Mouse (Mus musculus) CH12.LX (cell line): ENCODE results near the gene Cdh13. TPM values are rescaled to one million over a fixed set of nuclear protein-coding genes. Genes with fewer than 3 reads are reported as not detected.

Experiments used
- DNase-seq: peaks from one replicate; pipeline ENCODE4 v3.0.0-alpha.2; 2013; ENCODE audit errors: extremely low read depth
- H3K27ac ChIP-seq: 2 replicates; pipeline ENCODE4 v1.5.1; 2012; ENCODE audit warnings: low read depth, mild to moderate bottlenecking, control low read depth, moderate library complexity; ENCODE audit not compliant: insufficient read depth
- H3K27me3 ChIP-seq: replicated peaks from 2 replicates; pipeline ENCODE3; 2012; ENCODE audit warnings: inconsistent platforms
- H3K36me3 ChIP-seq, 2 experiments: replicated peaks in 1 of 2; 2 replicates each; pipeline versions ENCODE3 to v1.6.1; 2012; ENCODE audit warnings: inconsistent platforms in 1 of 2, low read length in 1 of 2, mild to moderate bottlenecking in 1 of 2, mixed read lengths in 1 of 2, moderate library complexity in 1 of 2; ENCODE audit not compliant: control insufficient read depth in 1 of 2, insufficient read depth in 1 of 2
- H3K4me1 ChIP-seq, 2 experiments: 2 replicates each; pipeline ENCODE4 v1.6.1; 2012; ENCODE audit warnings: inconsistent platforms in 1 of 2, moderate library complexity in 1 of 2; ENCODE audit not compliant: insufficient read depth in 2 of 2, control insufficient read depth in 1 of 2
- H3K4me2 ChIP-seq: 2 replicates; pipeline ENCODE4 v1.6.1; 2012; ENCODE audit warnings: low read depth, mild to moderate bottlenecking, control low read depth; ENCODE audit not compliant: poor library complexity, insufficient read depth, severe bottlenecking
- H3K4me3 ChIP-seq, 3 experiments: fragments of 150-350 bp in 1 of 3; sonication (generic) in 1 of 3; replicated peaks in 1 of 3; 2 replicates each; pipeline versions ENCODE3 to v1.5.1; 2011 to 2012; ENCODE audit warnings: low read depth in 2 of 3, low read length in 2 of 3, mild to moderate bottlenecking in 2 of 3, moderate library complexity in 2 of 3, control low read depth in 1 of 3, improper control_type of control experiment in 1 of 3, inconsistent platforms in 1 of 3, mixed read lengths in 1 of 3; ENCODE audit not compliant: poor library complexity in 1 of 3
- H3K79me2 ChIP-seq: replicated peaks from 2 replicates; pipeline ENCODE4 v1.6.1; 2012; ENCODE audit warnings: mild to moderate bottlenecking, moderate library complexity; ENCODE audit not compliant: control insufficient read depth, poor library complexity, insufficient read depth, severe bottlenecking; ENCODE audit errors: extremely low read depth
- H3K9ac ChIP-seq: 2 replicates; pipeline ENCODE4 v1.6.1; 2012; ENCODE audit warnings: low read depth, mild to moderate bottlenecking, control low read depth, moderate library complexity; ENCODE audit not compliant: insufficient read depth
- H3K9me3 ChIP-seq: replicated peaks from 2 replicates; pipeline ENCODE3; 2012; ENCODE audit warnings: low read length, inconsistent platforms, mixed read lengths
- BHLHE40 ChIP-seq: IDR thresholded peaks from 2 replicates; pipeline ENCODE4 v1.6.1; 2011; ENCODE audit warnings: mild to moderate bottlenecking, low read depth, low read length, improper control_type of control experiment
- CHD1 ChIP-seq: IDR thresholded peaks from 2 replicates; pipeline ENCODE4 v1.6.1; 2012; ENCODE audit warnings: low read depth, low read length, improper control_type of control experiment, inconsistent platforms
- CHD2 ChIP-seq: IDR thresholded peaks from 2 replicates; pipeline ENCODE4 v1.6.1; 2011; ENCODE audit warnings: low read length, improper control_type of control experiment
- CTCF ChIP-seq, 2 experiments: IDR thresholded peaks in 1 of 2; conservative IDR thresholded peaks in 1 of 2; 2 replicates each; pipeline ENCODE4 v1.5.1; 2011 to 2012; ENCODE audit warnings: low read depth in 2 of 2, low read length in 2 of 2, improper control_type of control experiment in 1 of 2, inconsistent platforms in 1 of 2, mild to moderate bottlenecking in 1 of 2, moderate library complexity in 1 of 2
- ELF1 ChIP-seq: IDR thresholded peaks from 2 replicates; pipeline ENCODE4 v1.6.1; 2014; ENCODE audit warnings: low read depth, mild to moderate bottlenecking, inconsistent platforms, low read length, improper control_type of control experiment
- EP300 ChIP-seq: IDR thresholded peaks from 2 replicates; pipeline ENCODE4 v1.6.1; 2011; ENCODE audit warnings: low read length, improper control_type of control experiment
- HCFC1 ChIP-seq: IDR thresholded peaks from 2 replicates; pipeline ENCODE4 v1.6.1; 2012; ENCODE audit warnings: low read depth, mild to moderate bottlenecking, inconsistent platforms, low read length, improper control_type of control experiment
- JUND ChIP-seq: conservative IDR thresholded peaks from 2 replicates; pipeline ENCODE4 v1.6.1; 2011; ENCODE audit warnings: low read depth, low read length, improper control_type of control experiment
- MEF2A ChIP-seq: IDR thresholded peaks from 2 replicates; pipeline ENCODE4 v1.6.1; 2014; ENCODE audit warnings: low read depth, mild to moderate bottlenecking, inconsistent platforms, low read length, improper control_type of control experiment, borderline replicate concordance
- MYC ChIP-seq: IDR thresholded peaks from 2 replicates; pipeline ENCODE4 v1.6.1; 2011; ENCODE audit warnings: low read depth, mild to moderate bottlenecking, improper control_type of control experiment, low read length
- NELFE ChIP-seq: IDR thresholded peaks from 2 replicates; pipeline ENCODE4 v1.6.1; 2011; ENCODE audit warnings: low read depth, low read length, improper control_type of control experiment
- NRF1 ChIP-seq: IDR thresholded peaks from 2 replicates; pipeline ENCODE4 v1.6.1; 2014; ENCODE audit warnings: low read depth, mild to moderate bottlenecking, inconsistent platforms, low read length, improper control_type of control experiment, moderate library complexity
- PAX5 ChIP-seq: IDR thresholded peaks from 2 replicates; pipeline ENCODE4 v1.6.1; 2012; ENCODE audit warnings: low read length, inconsistent platforms, mixed read lengths
- POLR2A ChIP-seq: IDR thresholded peaks from 2 replicates; pipeline ENCODE4 v1.6.1; 2011; ENCODE audit warnings: low read depth, mild to moderate bottlenecking, improper control_type of control experiment, low read length
- RAD21 ChIP-seq: IDR thresholded peaks from 2 replicates; pipeline ENCODE4 v1.6.1; 2011; ENCODE audit warnings: low read depth, mild to moderate bottlenecking, low read length, improper control_type of control experiment, moderate library complexity
- TCF12 ChIP-seq: IDR thresholded peaks from 2 replicates; pipeline ENCODE4 v1.6.1; 2014; ENCODE audit warnings: low read depth, mild to moderate bottlenecking, inconsistent platforms, low read length, improper control_type of control experiment
- USF1 ChIP-seq: IDR thresholded peaks from 2 replicates; pipeline ENCODE4 v1.6.1; 2014; ENCODE audit warnings: low read depth, mild to moderate bottlenecking, inconsistent platforms, low read length, improper control_type of control experiment
- ZC3H11A ChIP-seq: IDR thresholded peaks from 2 replicates; pipeline ENCODE4 v1.6.1; 2012; ENCODE audit warnings: low read depth, mild to moderate bottlenecking, inconsistent platforms, low read length, improper control_type of control experiment
- ZNF384 ChIP-seq: IDR thresholded peaks from 2 replicates; pipeline ENCODE4 v1.6.1; 2012; ENCODE audit warnings: low read depth, low read length, improper control_type of control experiment, inconsistent platforms
- dilution Hi-C: fragments of 300-500 bp; cut with MboI; formaldehyde crosslinking; loops from 2 replicates; pipeline ENCODE4 v1.14.3; 2020; ENCODE audit warnings: low sequenced_read_pairs; ENCODE audit not compliant: extremely low pct_unique_long_range_greater_than_20kb, extremely low pct_ligation_motif_present
- in situ Hi-C: fragments of 300-500 bp; cut with MboI; formaldehyde crosslinking; loops from 3 replicates; pipeline ENCODE4 v1.14.3; 2019; ENCODE audit warnings: low sequenced_read_pairs, low pct_ligation_motif_present, low pct_unique_long_range_greater_than_20kb, mixed read lengths
- polyA plus RNA-seq: library from polyadenylated mRNA; unstranded; fragments of >175 nt; gene quantifications from 2 replicates; pipeline ENCODE4 v1.2.1, GENCODE M21; 2012; ENCODE audit warnings: low read depth; ENCODE audit not compliant: insufficient read length
- total RNA-seq, 2 experiments: library from RNA; depleted of rRNA; stranded (reverse); fragments of 300-350 nt in 1 of 2; fragments of >200 nt in 1 of 2; gene quantifications; 2 replicates each; pipeline ENCODE4 v1.2.3; 2012 to 2014

Cdh13 gene
- total and polyA plus RNA-seq, 3 experiments, result not detected

DNA sequence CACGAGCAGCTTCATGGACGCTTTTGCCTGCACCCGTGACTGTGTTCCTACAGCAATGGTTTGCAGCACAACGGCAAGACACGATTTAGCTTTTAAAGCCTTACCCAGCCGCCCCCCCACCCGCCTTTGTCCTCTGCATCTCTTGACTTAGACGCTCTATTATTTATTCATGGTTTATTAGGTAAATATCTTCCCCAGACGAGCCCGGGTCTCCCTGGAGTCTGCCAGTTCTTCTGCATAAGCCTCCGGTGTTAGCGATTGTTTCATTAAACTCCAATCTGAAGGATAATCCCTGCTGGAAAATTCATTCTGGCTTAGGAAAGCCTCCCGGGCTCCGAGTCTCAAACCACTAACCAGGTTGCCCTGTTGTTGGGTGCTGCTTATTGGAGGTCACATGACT lies 268.9 kb downstream of the Cdh13 start:
- Histone ChIP-seq H3K79me2 (no peaks in the 10 kb centered on the region), H3K4me2 (no peak overlapping the region), H3K9me3 (peaks cover 85% of the 10 kb centered on the region), H3K27ac (no peak overlapping the region), H3K4me3 (no peak overlapping the region), H3K27me3 (no peaks in the 10 kb centered on the region), H3K9ac (no peak overlapping the region), H3K36me3 (no peaks in the 10 kb centered on the region), H3K4me1 (no peaks in the 10 kb centered on the region)
- no peak for TF ChIP-seq HCFC1
- TF ChIP-seq CHD2, result no peak
- TF ChIP-seq NELFE, result no peak
- TF ChIP-seq ZC3H11A, result no peak
- no peak for TF ChIP-seq MEF2A
- TF ChIP-seq TCF12, result no peak
- TF ChIP-seq ZNF384, result no peak
- TF ChIP-seq POLR2A, result no peak
- no peak for TF ChIP-seq MYC
- TF ChIP-seq PAX5, result no peak
- no peak for DNase-seq
- dilution Hi-C loops (no loop called here), in situ Hi-C loops (no loop called here)

DNA sequence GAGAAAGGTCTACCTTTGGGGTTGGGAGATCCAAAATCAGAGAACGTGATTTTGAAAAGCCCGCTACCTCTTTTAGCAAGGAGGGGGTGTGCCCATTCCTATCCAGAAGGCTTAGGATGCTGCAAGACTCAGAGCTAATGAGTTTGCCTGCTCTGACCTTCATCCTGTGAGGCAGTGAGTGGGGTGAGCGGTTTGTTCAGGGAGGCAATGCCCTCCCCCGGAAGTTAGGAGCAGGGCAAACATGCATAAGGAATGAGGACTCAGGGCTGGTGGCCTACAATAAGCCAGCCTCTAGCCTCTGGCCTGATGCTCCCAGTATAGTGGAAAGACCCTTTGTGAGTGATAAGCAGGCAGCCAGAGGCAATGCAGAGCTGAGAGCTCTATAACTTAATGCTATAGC lies 269.3 kb downstream of the Cdh13 start:
- no peaks in the 10 kb centered on the region for H3K36me3 ChIP-seq
- H3K27me3 ChIP-seq, result no peaks in the 10 kb centered on the region
- no peak overlapping the region for H3K4me3 ChIP-seq
- TF ChIP-seq CHD1 (no peak), BHLHE40 (no peak), MEF2A (no peak), JUND (no peak), USF1 (no peak), HCFC1 (no peak), RAD21 (no peak), CTCF (conservative IDR thresholded peaks at IDR 0.05 in 1 of 2, IDR thresholded peaks at IDR 0.05 in 1 of 2; ENCODE audit: low read depth in 2 of 2, low read length in 2 of 2) (no peak), EP300 (no peak), PAX5 (no peak), NRF1 (no peak), ELF1 (no peak), NELFE (no peak)
- H3K9ac ChIP-seq, result no peak overlapping the region
- no peak overlapping the region for H3K27ac ChIP-seq
- DNase-seq, result no peak
- no peak overlapping the region for H3K4me2 ChIP-seq
- H3K4me1 ChIP-seq, result no peaks in the 10 kb centered on the region
- in situ Hi-C loops (no loop called here), dilution Hi-C loops (no loop called here)
- H3K9me3 ChIP-seq, result peaks cover 86% of the 10 kb centered on the region
- no peaks in the 10 kb centered on the region for H3K79me2 ChIP-seq
